Mouse (Mus musculus) erythroblast, adult 5-6 weeks (primary cell): ENCODE data around the gene Gm44973. TPM values are rescaled to one million over a fixed set of nuclear protein-coding genes. Genes with fewer than 3 reads are reported as not detected.
A peak's percentile ranks its signal among the peaks of the same experiment; 100 is the strongest.

Experiments used
- ATAC-seq: replicated peaks from 2 replicates; pipeline ENCODE4 v1.8.0; 2016; ENCODE audit warnings: moderate number of reproducible peaks, mild to moderate bottlenecking, moderate TSS enrichment, inconsistent platforms; ENCODE audit not compliant: poor library complexity, low FRiP score, severe bottlenecking
- total RNA-seq, 2 experiments: library from RNA; stranded (forward) in 1 of 2; stranded (reverse) in 1 of 2; fragments of 150-400 nt in 1 of 2; fragments of 200-764, 138-1000 nt in 1 of 2; gene quantifications; 2 replicates each; pipeline versions ENCODE4 v1.2.3 to v1.2.4; 2015 to 2017; ENCODE audit warnings: low replicate concordance in 2 of 2

The Gm44973 gene
- total RNA-seq, 2 experiments from 2014 or later: not detected

GRCm38 (mm10) chr7:5044981-5045380 is 29.7 kb downstream of the Gm44973 start:
- ATAC-seq: no peak

GRCm38 (mm10) chr7:5046112-5046511 is 30.8 kb downstream of the Gm44973 start:
- no peak for ATAC-seq

- ATAC-seq: 0 out of 2 replicates have a peak, but pooled peaks have one; percentile 55
Measured at GRCm38 (mm10) chr7:5047313-5047712, 32.0 kb downstream of the Gm44973 start.

GRCm38 (mm10) chr7:5051193-5052192 is 36.2 kb downstream of the Gm44973 start, which contains the start of gene Zfp580:
Gene Zfp580, plus strand, starts transcription at chr7:5051538.
- ATAC-seq: no peak

GRCm38 (mm10) chr7:5052438-5052837 is 37.1 kb downstream of the Gm44973 start:
- ATAC-seq: no peak

GRCm38 (mm10) chr7:5052931-5053343 is 37.6 kb downstream of the Gm44973 start:
- ATAC-seq: no peak

- no peak for ATAC-seq
Measured at GRCm38 (mm10) chr7:5053456-5054179, 38.3 kb downstream of the Gm44973 start.

- ATAC-seq: no peak
Measured at GRCm38 (mm10) chr7:5056651-5057263, 41.5 kb downstream of the Gm44973 start.

- ATAC-seq: no peak
Measured at GRCm38 (mm10) chr7:5057381-5057780, 42.1 kb downstream of the Gm44973 start.

- no peak for ATAC-seq
Measured at GRCm38 (mm10) chr7:5057804-5058203, 42.5 kb downstream of the Gm44973 start.

GRCm38 (mm10) chr7:5058631-5059030 is 43.3 kb downstream of the Gm44973 start:
- ATAC-seq: no peak

GRCm38 (mm10) chr7:5059421-5059820 is 44.1 kb downstream of the Gm44973 start:
- no peak for ATAC-seq

- ATAC-seq: peak; percentile 67
Measured at GRCm38 (mm10) chr7:5060239-5060731, 45.0 kb downstream of the Gm44973 start.

- peak; percentile 84 for ATAC-seq
Measured at GRCm38 (mm10) chr7:5060944-5061773, 45.9 kb downstream of the Gm44973 start.

GRCm38 (mm10) chr7:5061774-5062359 is 46.6 kb downstream of the Gm44973 start, which contains the start of gene U2af2:
Gene U2af2, plus strand, starts transcription at chr7:5062143.
- ATAC-seq: peak; percentile 60

- no peak for ATAC-seq
Measured at GRCm38 (mm10) chr7:5062360-5063001, 47.2 kb downstream of the Gm44973 start.

GRCm38 (mm10) chr7:5064886-5065285 is 49.6 kb downstream of the Gm44973 start:
- no peak for ATAC-seq

GRCm38 (mm10) chr7:5073586-5073985 is 58.3 kb downstream of the Gm44973 start:
- ATAC-seq: peak; percentile 84
